Comparison of ENCODE assay signal across 11 mouse cellular contexts in genomic region chr7:74240459-74241172, GRCm38 (mm10).
DNase-seq lines count a peak whose midpoint lies in the region; ATAC-seq lines count a peak whose summit lies in the region.
"Had no signal": no experiment of that assay in that cellular context is flagged by ENCODE, and none has a peak within 500 bp of the region (broad histone marks: within the 10 kb centered on the region; RNA-seq: fewer than 3 reads in every experiment).

No protein-coding gene starts in this region.

- WGBS in hindbrain, embryonic 13.5 days: 25% methylated on average over 4 of the region's 4 CpGs
- 40% methylated on average over 4 of the region's 4 CpGs for WGBS in neural tube, embryonic 13.5 days

- H3K27me3 ChIP-seq in hindbrain, embryonic 13.5 days: no peaks in the 10 kb centered on the region
- no peaks in the 10 kb centered on the region for H3K27me3 ChIP-seq in neural tube, embryonic 13.5 days
- H3K27me3 ChIP-seq: limb, embryonic 12.5 days had no signal

- H3K27ac ChIP-seq in hindbrain, embryonic 13.5 days: peak overlapping the region; percentile 77
- H3K27ac ChIP-seq in neural tube, embryonic 13.5 days (replicated peaks): peak overlapping the region; percentile 23
- H3K27ac ChIP-seq: limb, embryonic 12.5 days; macrophage had no signal

- peak; percentile 59; the same call in 1 of the 2 replicates for ATAC-seq in hindbrain, embryonic 13.5 days (ENCODE audit: low FRiP score)
- peak; percentile 63; the same call in 1 of the 2 replicates for ATAC-seq in neural tube, embryonic 13.5 days (ENCODE audit: low read depth)

- H3K9ac ChIP-seq in hindbrain, embryonic 13.5 days: no peak overlapping the region
- H3K9ac ChIP-seq in neural tube, embryonic 13.5 days: no peak overlapping the region
- H3K9ac ChIP-seq: limb, embryonic 12.5 days had no signal

- H3K9me3 ChIP-seq in hindbrain, embryonic 13.5 days: no peaks in the 10 kb centered on the region
- H3K9me3 ChIP-seq in neural tube, embryonic 13.5 days: peaks cover 12% of the 10 kb centered on the region

- H3K4me3 ChIP-seq in hindbrain, embryonic 13.5 days: no peak overlapping the region
- no peak overlapping the region for H3K4me3 ChIP-seq in neural tube, embryonic 13.5 days
- H3K4me3 ChIP-seq: limb, embryonic 12.5 days had no signal

- H3K4me2 ChIP-seq in hindbrain, embryonic 13.5 days: no peak overlapping the region
- H3K4me2 ChIP-seq in neural tube, embryonic 13.5 days: no peak overlapping the region
- H3K4me2 ChIP-seq: limb, embryonic 12.5 days had no signal

- no peaks in the 10 kb centered on the region for H3K36me3 ChIP-seq in hindbrain, embryonic 13.5 days
- H3K36me3 ChIP-seq in neural tube, embryonic 13.5 days: no peaks in the 10 kb centered on the region
- H3K36me3 ChIP-seq: limb, embryonic 12.5 days had no signal

- peak; percentile 8 to 9 for DNase-seq in layer of hippocampus, postnatal 14 days (ENCODE audit: low spot score in 2 of 2)
- DNase-seq in layer of hippocampus, adult 9-11 months: no peak
- DNase-seq in embryo, embryonic 9.5 days (ENCODE audit: extremely low spot score): peak; percentile 12
- DNase-seq in urinary bladder, adult 18-20 months (ENCODE audit: low spot score in 2 of 2): no peak
- DNase-seq in cerebellum, adult 9-10 months: no peak
- DNase-seq in adrenal gland, postnatal 25 days: no peak
- DNase-seq: cerebellum, adult 11 months had no signal

- peaks cover 23% of the 10 kb centered on the region for H3K4me1 ChIP-seq in hindbrain, embryonic 13.5 days (replicated peaks)
- peaks cover 17% of the 10 kb centered on the region for H3K4me1 ChIP-seq in neural tube, embryonic 13.5 days (replicated peaks)

Comparison
In these comparisons a context has a peak if more than half of its experiments do, and no peak if none do; other contexts are left out.
1. DNase-seq: peak in layer of hippocampus, postnatal 14 days (2 of 2) and embryo, embryonic 9.5 days (single experiment); none in layer of hippocampus, adult 9-11 months (single experiment), urinary bladder, adult 18-20 months (0 of 2), cerebellum, adult 9-10 months (single experiment) and adrenal gland, postnatal 25 days (single experiment).